Mouse (Mus musculus) hindbrain, embryonic 11.5 days (tissue): ENCODE measurements around the gene Phf24. TPM values are rescaled to one million over a fixed set of nuclear protein-coding genes. Genes with fewer than 3 reads are reported as not detected.
A peak's percentile ranks its signal among the peaks of the same experiment; 100 is the strongest.

Experiments
- ATAC-seq: fragments of 200-750 bp; cut with Nextera tagmentation; 2 replicates; pipeline ENCODE4 v1.8.0; 2017; ENCODE audit warnings: mild to moderate bottlenecking, moderate TSS enrichment, moderate library complexity; ENCODE audit not compliant: low FRiP score
- DNase-seq: peaks from one replicate; pipeline ENCODE4 v3.0.0-alpha.2; 2015; ENCODE audit warnings: low spot score
- H3K27ac ChIP-seq: fragments of 300-500 bp; sonication (generic); 2 replicates; pipeline ENCODE4 v1.5.1; 2014; ENCODE audit warnings: mild to moderate bottlenecking, low read depth, low read length
- H3K27me3 ChIP-seq: fragments of 300-500 bp; sonication (generic); 2 replicates; pipeline ENCODE4 v1.6.1; 2014; ENCODE audit warnings: mild to moderate bottlenecking, low read length, moderate library complexity, mixed read lengths; ENCODE audit not compliant: control insufficient read depth, insufficient read depth
- H3K36me3 ChIP-seq: fragments of 300-500 bp; sonication (generic); 2 replicates; pipeline ENCODE4 v1.6.1; 2014; ENCODE audit warnings: mild to moderate bottlenecking, low read length, moderate library complexity, mixed read lengths; ENCODE audit not compliant: control insufficient read depth, insufficient read depth
- H3K4me1 ChIP-seq: fragments of 300-500 bp; sonication (generic); replicated peaks from 2 replicates; pipeline ENCODE4 v1.6.1; 2014; ENCODE audit warnings: low read length, mixed read lengths; ENCODE audit not compliant: control insufficient read depth, insufficient read depth
- H3K4me2 ChIP-seq: fragments of 300-500 bp; sonication (generic); replicated peaks from 2 replicates; pipeline ENCODE4 v1.6.1; 2014; ENCODE audit warnings: mild to moderate bottlenecking, low read depth, low read length
- H3K4me3 ChIP-seq: fragments of 300-500 bp; sonication (generic); 2 replicates; pipeline ENCODE4 v1.5.1; 2014; ENCODE audit warnings: low read depth, low read length
- H3K9ac ChIP-seq: fragments of 300-500 bp; sonication (generic); 2 replicates; pipeline ENCODE4 v1.6.1; 2014; ENCODE audit warnings: low read depth, low read length
- H3K9me3 ChIP-seq: fragments of 300-500 bp; sonication (generic); 2 replicates; pipeline ENCODE4 v1.6.1; 2016; ENCODE audit warnings: low read length; ENCODE audit not compliant: control insufficient read depth
- WGBS: fragments of 180-500 bp; shearing (Covaris S2); extraction: QIAGEN DNeasy Blood & Tissue Kit; methylation state at CpG from one replicate; pipeline ENCODE4 v1.1.7; 2014; 5-methylcytosine and 5-hydroxymethylcytosine counted together
- polyA plus RNA-seq: library from polyadenylated mRNA; unstranded; fragments of >200 nt; fragmentation: Nextera tagmentation; extraction: Ambion mirVana; gene quantifications from 2 replicates; pipeline ENCODE4 v1.2.1, GENCODE M21; 2014

Phf24 gene
- polyA plus RNA-seq, 1 experiment from 2014 or later = 4.4 TPM

DNA sequence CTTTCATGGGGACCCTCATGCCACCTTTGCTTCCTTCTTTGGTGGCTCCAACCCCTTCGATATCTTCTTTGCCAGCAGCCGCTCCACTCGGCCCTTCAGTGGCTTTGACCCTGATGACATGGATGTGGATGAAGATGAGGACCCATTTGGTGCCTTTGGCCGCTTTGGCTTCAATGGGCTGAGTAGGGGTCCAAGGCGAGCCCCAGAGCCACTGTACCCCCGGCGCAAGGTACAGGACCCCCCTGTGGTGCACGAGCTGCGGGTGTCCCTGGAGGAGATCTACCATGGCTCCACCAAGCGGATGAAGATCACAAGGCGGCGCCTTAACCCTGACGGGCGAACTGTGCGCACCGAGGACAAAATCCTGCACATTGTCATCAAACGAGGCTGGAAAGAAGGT lies 40.1 kb downstream of the Phf24 start:
- Histone ChIP-seq H3K4me3 (no peak overlapping the region), H3K9me3 (no peaks in the 10 kb centered on the region), H3K4me2 (no peak overlapping the region), H3K27me3 (no peaks in the 10 kb centered on the region), H3K9ac (no peak overlapping the region), H3K27ac (no peak overlapping the region), H3K4me1 (peaks cover 13% of the 10 kb centered on the region), H3K36me3 (peaks cover 5% of the 10 kb centered on the region; the same call in 1 of the 2 replicates)
- 95% methylated on average over 17 of the region's 17 CpGs for WGBS
- ATAC-seq (no peak), DNase-seq (no peak)

DNA sequence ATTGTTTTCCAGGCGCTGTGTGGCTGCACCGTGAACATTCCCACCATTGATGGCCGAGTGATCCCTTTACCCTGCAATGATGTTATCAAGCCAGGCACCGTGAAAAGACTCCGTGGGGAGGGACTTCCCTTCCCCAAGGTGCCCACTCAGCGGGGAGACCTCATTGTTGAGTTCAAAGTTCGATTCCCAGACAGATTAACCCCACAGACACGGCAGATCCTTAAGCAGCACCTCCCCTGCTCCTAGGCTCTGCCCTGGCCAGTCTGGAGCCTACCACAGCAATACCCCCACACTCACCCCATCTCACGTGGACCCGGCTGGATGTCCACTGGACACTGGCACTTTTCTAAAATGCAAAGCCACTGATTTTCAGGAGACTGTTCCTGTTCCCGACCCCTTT lies 40.8 kb downstream of the Phf24 start:
- Histone ChIP-seq H3K27me3 (no peaks in the 10 kb centered on the region), H3K4me2 (no peak overlapping the region), H3K4me1 (peaks cover 11% of the 10 kb centered on the region; the same call in 1 of the 2 replicates), H3K36me3 (peaks cover 5% of the 10 kb centered on the region; the same call in 1 of the 2 replicates), H3K4me3 (no peak overlapping the region), H3K9me3 (no peaks in the 10 kb centered on the region), H3K27ac (no peak overlapping the region), H3K9ac (no peak overlapping the region)
- ATAC-seq = no peak
- DNase-seq = no peak
- WGBS = 87% methylated on average over 11 of the region's 11 CpGs

GRCm38 (mm10) chr4:42957979-42958378 lies 41.5 kb downstream of the Phf24 start:
- Histone ChIP-seq H3K27ac (no peak overlapping the region), H3K9me3 (no peaks in the 10 kb centered on the region), H3K9ac (no peak overlapping the region), H3K4me3 (no peak overlapping the region), H3K4me1 (peaks cover 9% of the 10 kb centered on the region; the same call in 1 of the 2 replicates), H3K27me3 (no peaks in the 10 kb centered on the region), H3K36me3 (peaks cover 5% of the 10 kb centered on the region; the same call in 1 of the 2 replicates), H3K4me2 (no peak overlapping the region)
- no peak for ATAC-seq
- DNase-seq = no peak
- WGBS = 90% methylated on average over 8 of the region's 8 CpGs

DNA sequence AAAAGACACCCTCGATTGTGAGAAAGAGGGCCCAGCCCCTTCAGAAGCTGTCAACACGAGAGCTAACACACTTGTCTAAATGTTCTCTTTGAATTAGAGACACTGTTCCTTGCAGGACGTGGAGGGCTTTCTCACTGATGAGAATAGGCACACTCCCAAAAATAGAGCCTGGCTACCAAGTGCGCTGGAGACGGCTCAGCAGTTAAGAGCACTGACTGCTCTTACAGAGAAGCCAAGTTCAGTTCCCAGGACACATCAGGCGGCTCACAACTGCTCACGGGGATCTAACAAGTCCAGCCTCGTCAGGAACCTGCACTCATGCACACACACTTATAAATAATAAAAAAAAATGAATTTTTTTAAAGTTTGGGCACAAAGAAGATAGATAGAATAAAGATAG lies 42.5 kb downstream of the Phf24 start:
- Histone ChIP-seq H3K27ac (no peak overlapping the region), H3K4me3 (no peak overlapping the region), H3K36me3 (peaks cover 5% of the 10 kb centered on the region; the same call in 1 of the 2 replicates), H3K9me3 (no peaks in the 10 kb centered on the region), H3K4me2 (no peak overlapping the region), H3K4me1 (peaks cover 4% of the 10 kb centered on the region; the same call in 1 of the 2 replicates), H3K27me3 (no peaks in the 10 kb centered on the region), H3K9ac (no peak overlapping the region)
- ATAC-seq = no peak
- 80% methylated on average over 8 of the region's 8 CpGs for WGBS
- DNase-seq = no peak

DNA sequence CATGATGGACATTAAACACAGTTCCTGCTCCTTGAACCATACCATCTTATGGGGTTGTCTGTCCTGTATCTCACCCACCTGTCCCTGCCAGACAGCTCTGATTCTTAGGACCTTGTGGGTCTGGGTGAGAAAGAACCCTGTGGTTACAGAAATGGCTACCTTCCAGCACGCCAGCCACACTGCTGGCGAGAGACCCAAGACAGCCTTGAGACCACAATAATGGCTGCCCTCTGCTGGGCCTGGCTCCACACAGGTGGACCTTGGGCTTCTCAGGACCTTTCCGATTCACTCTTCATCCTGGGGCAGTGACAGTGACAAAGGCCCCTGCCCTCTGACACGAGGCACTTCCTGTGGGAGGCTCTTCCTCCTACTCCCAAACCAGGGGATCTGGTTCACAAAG lies 42.9 kb downstream of the Phf24 start:
- peaks cover 5% of the 10 kb centered on the region; the same call in 1 of the 2 replicates for H3K36me3 ChIP-seq
- DNase-seq (no peak), ATAC-seq (no peak; the same call in 1 of the 2 replicates)
- H3K4me3 ChIP-seq = no peak overlapping the region
- no peaks in the 10 kb centered on the region for H3K9me3 ChIP-seq
- WGBS = 82% methylated on average over 4 of the region's 4 CpGs
- peaks cover 4% of the 10 kb centered on the region; the same call in 1 of the 2 replicates for H3K4me1 ChIP-seq
- no peak overlapping the region for H3K27ac ChIP-seq
- no peak overlapping the region for H3K9ac ChIP-seq
- no peaks in the 10 kb centered on the region for H3K27me3 ChIP-seq
- H3K4me2 ChIP-seq = no peak overlapping the region

DNA sequence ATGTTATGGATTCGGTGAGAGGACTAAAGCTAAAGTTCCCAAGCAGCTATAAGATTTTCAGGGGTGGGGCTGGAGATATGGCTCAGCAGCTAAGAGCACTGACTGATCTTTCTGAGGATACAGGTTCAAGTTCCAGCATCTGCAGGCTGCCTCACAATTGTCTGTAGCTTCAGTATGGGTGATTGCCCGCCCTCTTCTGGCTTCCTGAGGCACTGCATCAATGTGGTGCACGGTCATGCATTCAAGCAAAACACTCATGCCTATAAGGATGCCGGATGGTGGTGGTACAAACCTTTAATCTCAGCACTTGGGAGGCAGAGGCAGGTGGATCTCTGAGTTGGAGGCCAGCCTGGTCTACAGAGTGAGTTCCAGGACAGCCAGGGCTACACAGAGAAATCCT lies 45.1 kb downstream of the Phf24 start:
- no peaks in the 10 kb centered on the region for H3K4me1 ChIP-seq

GRCm38 (mm10) chr4:42963480-42963879 lies 47.0 kb downstream of the Phf24 start:
- Histone ChIP-seq H3K36me3 (no peaks in the 10 kb centered on the region), H3K4me3 (no peak overlapping the region), H3K4me1 (no peaks in the 10 kb centered on the region), H3K27ac (no peak overlapping the region), H3K9me3 (no peaks in the 10 kb centered on the region), H3K9ac (no peak overlapping the region), H3K27me3 (no peaks in the 10 kb centered on the region), H3K4me2 (no peak overlapping the region)
- 96% methylated on average over 2 of the region's 2 CpGs for WGBS
- no peak for ATAC-seq
- no peak for DNase-seq

More for the DNA sequence above, 45.1 kb downstream of the Phf24 start:
- peak; percentile 73 for DNase-seq
- no peak for ATAC-seq
- Histone ChIP-seq H3K36me3 (peaks cover 4% of the 10 kb centered on the region; the same call in 1 of the 2 replicates), H3K27me3 (no peaks in the 10 kb centered on the region), H3K9me3 (no peaks in the 10 kb centered on the region), H3K27ac (no peak overlapping the region), H3K4me3 (no peak overlapping the region), H3K4me2 (no peak overlapping the region), H3K9ac (no peak overlapping the region)
- WGBS = 35% methylated on average over 4 of the region's 4 CpGs

GRCm38 (mm10) chr4:42965039-42965719 lies 48.7 kb downstream of the Phf24 start:
- no peak overlapping the region for H3K4me3 ChIP-seq
- no peaks in the 10 kb centered on the region for H3K27me3 ChIP-seq
- no peak overlapping the region for H3K9ac ChIP-seq
- no peaks in the 10 kb centered on the region for H3K36me3 ChIP-seq
- ATAC-seq = peak; percentile 38; the same call in 1 of the 2 replicates
- DNase-seq = peak; percentile 81
- no peak overlapping the region for H3K4me2 ChIP-seq
- 17% methylated on average over 12 of the region's 12 CpGs for WGBS
- H3K4me1 ChIP-seq = no peaks in the 10 kb centered on the region
- no peaks in the 10 kb centered on the region for H3K9me3 ChIP-seq
- H3K27ac ChIP-seq = no peak overlapping the region

DNA sequence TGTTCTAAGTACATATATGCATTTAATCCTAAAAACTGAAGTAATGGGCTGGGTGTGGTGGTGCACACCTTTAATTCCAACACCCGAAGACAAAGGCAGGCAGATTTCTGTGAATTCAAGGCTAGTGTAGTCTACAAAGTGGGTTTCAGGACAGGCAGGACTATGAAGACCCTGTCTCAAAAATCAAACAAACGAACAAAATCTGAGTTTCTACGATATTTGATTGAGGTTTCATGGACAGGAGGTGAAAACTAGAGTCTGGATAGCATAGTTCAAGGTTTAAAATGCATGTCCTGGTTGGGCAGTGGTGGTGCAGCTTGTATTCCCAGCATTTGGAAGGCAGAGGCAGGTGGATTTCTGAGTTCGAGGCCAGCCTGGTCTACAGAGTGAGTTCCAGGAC lies 52.8 kb downstream of the Phf24 start, which contains the start of gene 1700022I11Rik:
Gene 1700022I11Rik (plus strand): TSS at position 301 of the 400 bp plus-strand sequence.
- Histone ChIP-seq H3K4me1 (no peaks in the 10 kb centered on the region), H3K9ac (no peak within 1 kb of the TSS), H3K27ac (no peak within 1 kb of the TSS), H3K4me3 (no peak within 1 kb of the TSS), H3K4me2 (no peak within 1 kb of the TSS), H3K9me3 (no peaks in the 10 kb centered on the region), H3K36me3 (no peaks in the 10 kb centered on the region), H3K27me3 (no peaks in the 10 kb centered on the region)
- ATAC-seq (no peak), DNase-seq (no peak)
- WGBS = 97% methylated on average over 4 of the region's 4 CpGs
